Mouse (Mus musculus): ENCODE data around the gene Pde7b. TPM values are rescaled to one million over a fixed set of nuclear protein-coding genes. Genes with fewer than 3 reads are reported as not detected.

The Pde7b gene
- polyA plus RNA-seq, 1 experiment from 2014 or later = 7.6 TPM

Other genes starting within 250 kb of the Pde7b start
- 12.0 and 12.5 TPM in 2 replicates for gene Ahi1, start 227.5 kb upstream of the Pde7b start, polyA plus RNA-seq (2016; fragmentation: Nextera tagmentation; extraction: Ambion mirVana)

Measured in limb, embryonic 12.5 days (tissue).